Mouse (Mus musculus) stomach, embryonic 16.5 days (tissue): ENCODE results near the gene Pck2. TPM values are rescaled to one million over a fixed set of nuclear protein-coding genes. Genes with fewer than 3 reads are reported as not detected.

Experiments used
- ATAC-seq: fragments of 200-750 bp; cut with Nextera tagmentation; 2 replicates; pipeline ENCODE4 v1.8.0; 2017; ENCODE audit warnings: moderate number of reproducible peaks, moderate TSS enrichment; ENCODE audit not compliant: insufficient read depth, low FRiP score
- H3K27ac ChIP-seq: fragments of 300-500 bp; sonication (generic); 2 replicates; pipeline ENCODE4 v1.5.1; 2014; ENCODE audit warnings: low read length
- H3K27me3 ChIP-seq: fragments of 300-500 bp; sonication (generic); 2 replicates; pipeline ENCODE4 v1.6.1; 2014; ENCODE audit warnings: low read length, control low read depth, mixed read lengths; ENCODE audit not compliant: control insufficient read depth, insufficient read depth
- H3K36me3 ChIP-seq: fragments of 300-500 bp; sonication (generic); 2 replicates; pipeline ENCODE4 v1.6.1; 2014; ENCODE audit warnings: low read length; ENCODE audit not compliant: control insufficient read depth, insufficient read depth
- H3K4me1 ChIP-seq: fragments of 300-500 bp; sonication (generic); 2 replicates; pipeline ENCODE4 v1.6.1; 2014; ENCODE audit warnings: low read length, control low read depth, mixed read lengths; ENCODE audit not compliant: control insufficient read depth, insufficient read depth
- H3K4me2 ChIP-seq: fragments of 300-500 bp; sonication (generic); 2 replicates; pipeline ENCODE4 v1.6.1; 2014; ENCODE audit warnings: low read depth, low read length, mixed read lengths
- H3K4me3 ChIP-seq: fragments of 300-500 bp; sonication (generic); replicated peaks from 2 replicates; pipeline ENCODE4 v1.5.1; 2014; ENCODE audit warnings: mild to moderate bottlenecking, low read length
- H3K9ac ChIP-seq: fragments of 300-500 bp; sonication (generic); 2 replicates; pipeline ENCODE4 v1.6.1; 2014; ENCODE audit warnings: low read length
- H3K9me3 ChIP-seq: fragments of 300-500 bp; sonication (generic); replicated peaks from 2 replicates; pipeline ENCODE4 v1.6.1; 2016; ENCODE audit warnings: low read length, control low read depth; ENCODE audit not compliant: control insufficient read depth
- WGBS: fragments of 180-500 bp; shearing (Covaris S2); extraction: QIAGEN DNeasy Blood & Tissue Kit; methylation state at CpG from one replicate; pipeline ENCODE4 v1.1.7; 2014; 5-methylcytosine and 5-hydroxymethylcytosine counted together
- polyA plus RNA-seq: library from polyadenylated mRNA; unstranded; fragments of >200 nt; fragmentation: Nextera tagmentation; extraction: Ambion mirVana; gene quantifications from 2 replicates; pipeline ENCODE4 v1.2.1, GENCODE M21; 2015

The Pck2 gene
- polyA plus RNA-seq, 1 experiment from 2014 or later: 50.1 TPM

GRCm38 (mm10) chr14:55577871-55578667 lies 38.0 kb downstream of the Pck2 start, which contains the start of gene Psme1:
TSS of gene Psme1 (plus strand) at chr14:55578123.
- Histone ChIP-seq H3K27ac (peak within 1 kb of the TSS; percentile 93), H3K9me3 (no peaks in the 10 kb centered on the region), H3K27me3 (no peaks in the 10 kb centered on the region), H3K4me2 (peak within 1 kb of the TSS; percentile 93), H3K36me3 (peaks cover 7% of the 10 kb centered on the region), H3K4me3 (peak within 1 kb of the TSS; percentile 98), H3K9ac (peak within 1 kb of the TSS; percentile 96), H3K4me1 (peaks cover 13% of the 10 kb centered on the region)
- under 1% methylated on average over 32 of the region's 32 CpGs for WGBS
- ATAC-seq: peak; percentile 91

GRCm38 (mm10) chr14:55578668-55579269 lies 38.7 kb downstream of the Pck2 start:
- peak; percentile 38 for ATAC-seq
- peak overlapping the region; percentile 98 for H3K4me3 ChIP-seq
- H3K36me3 ChIP-seq: peaks cover 7% of the 10 kb centered on the region
- no peaks in the 10 kb centered on the region for H3K27me3 ChIP-seq
- no peaks in the 10 kb centered on the region for H3K9me3 ChIP-seq
- H3K27ac ChIP-seq: peak overlapping the region; percentile 93
- peaks cover 13% of the 10 kb centered on the region for H3K4me1 ChIP-seq
- 24% methylated on average over 6 of the region's 6 CpGs for WGBS
- peak overlapping the region; percentile 96 for H3K9ac ChIP-seq
- peak overlapping the region; percentile 93 for H3K4me2 ChIP-seq

GRCm38 (mm10) chr14:55579511-55580496 lies 39.7 kb downstream of the Pck2 start:
- no peak overlapping the region for H3K9ac ChIP-seq
- H3K4me3 ChIP-seq: no peak overlapping the region
- ATAC-seq: no peak
- H3K36me3 ChIP-seq: peaks cover 7% of the 10 kb centered on the region
- 87% methylated on average over 23 of the region's 23 CpGs for WGBS
- peaks cover 13% of the 10 kb centered on the region for H3K4me1 ChIP-seq
- H3K4me2 ChIP-seq: no peak overlapping the region
- H3K27me3 ChIP-seq: no peaks in the 10 kb centered on the region
- H3K9me3 ChIP-seq: no peaks in the 10 kb centered on the region
- no peak overlapping the region for H3K27ac ChIP-seq

- H3K27me3 ChIP-seq: no peaks in the 10 kb centered on the region
- no peak overlapping the region for H3K4me2 ChIP-seq
- 91% methylated on average over 16 of the region's 16 CpGs for WGBS
- no peak overlapping the region for H3K4me3 ChIP-seq
- no peak for ATAC-seq
- no peaks in the 10 kb centered on the region for H3K9me3 ChIP-seq
- H3K9ac ChIP-seq: no peak overlapping the region
- H3K36me3 ChIP-seq: peaks cover 7% of the 10 kb centered on the region
- H3K27ac ChIP-seq: no peak overlapping the region
- peaks cover 19% of the 10 kb centered on the region for H3K4me1 ChIP-seq
Observed at GRCm38 (mm10) chr14:55580731-55581130, 40.7 kb downstream of the Pck2 start.

- ATAC-seq: no peak
- H3K9me3 ChIP-seq: no peaks in the 10 kb centered on the region
- no peak overlapping the region for H3K27ac ChIP-seq
- H3K4me2 ChIP-seq: no peak overlapping the region
- peaks cover 20% of the 10 kb centered on the region for H3K4me1 ChIP-seq
- 68% methylated on average over 9 of the region's 9 CpGs for WGBS
- no peaks in the 10 kb centered on the region for H3K27me3 ChIP-seq
- H3K4me3 ChIP-seq: no peak overlapping the region
- H3K9ac ChIP-seq: no peak overlapping the region
- H3K36me3 ChIP-seq: peaks cover 7% of the 10 kb centered on the region
Observed at GRCm38 (mm10) chr14:55581981-55582681, 42.1 kb downstream of the Pck2 start.

- H3K27me3 ChIP-seq: no peaks in the 10 kb centered on the region
- WGBS: 37% methylated on average over 5 of the region's 5 CpGs
- peaks cover 8% of the 10 kb centered on the region; the same call in 1 of the 2 replicates for H3K4me1 ChIP-seq
- peaks cover 11% of the 10 kb centered on the region for H3K36me3 ChIP-seq
- H3K4me3 ChIP-seq: peak overlapping the region; percentile 63
- peak overlapping the region; percentile 80 for H3K4me2 ChIP-seq
- peak overlapping the region; percentile 75 for H3K9ac ChIP-seq
- H3K27ac ChIP-seq: no peak overlapping the region
- no peaks in the 10 kb centered on the region for H3K9me3 ChIP-seq
- no peak for ATAC-seq
Observed at GRCm38 (mm10) chr14:55584303-55584701, 44.2 kb downstream of the Pck2 start.

- Histone ChIP-seq H3K27ac (peak within 1 kb of the TSS; percentile 67), H3K9ac (peak within 1 kb of the TSS; percentile 75), H3K36me3 (peaks cover 11% of the 10 kb centered on the region), H3K4me2 (peak within 1 kb of the TSS; percentile 80), H3K9me3 (no peaks in the 10 kb centered on the region), H3K27me3 (no peaks in the 10 kb centered on the region), H3K4me3 (peak within 1 kb of the TSS; percentile 63), H3K4me1 (peaks cover 12% of the 10 kb centered on the region)
- WGBS: 3% methylated on average over 43 of the region's 43 CpGs
- ATAC-seq: peak; percentile 89
Observed at GRCm38 (mm10) chr14:55584702-55585565, 44.9 kb downstream of the Pck2 start, which contains the start of gene Emc9. TSS of gene Emc9 (minus strand) at chr14:55585302.
